Mouse (Mus musculus): ENCODE measurements around the gene Insig2. TPM values are rescaled to one million over a fixed set of nuclear protein-coding genes. Genes with fewer than 3 reads are reported as not detected.
A peak's percentile ranks its signal among the peaks of the same experiment; 100 is the strongest.

Gene Insig2
- polyA plus RNA-seq, 1 experiment from 2014 or later: 16.0 TPM

GRCm38 (mm10) chr1:121333986-121334703 lies 1.8 kb upstream of the Insig2 start:
- no peak overlapping the region for H3K27ac ChIP-seq (ENCODE audit: low read depth)
- no peak overlapping the region for H3K4me2 ChIP-seq (ENCODE audit: low read length)
- no peak for DNase-seq (ENCODE audit: low spot score)
- no peaks in the 10 kb centered on the region for H3K27me3 ChIP-seq (replicated peaks; ENCODE audit: control insufficient read depth, insufficient read depth, low read length)
- no peaks in the 10 kb centered on the region for H3K4me1 ChIP-seq (replicated peaks; ENCODE audit: control insufficient read depth, insufficient read depth, low read length)
- H3K9me3 ChIP-seq (ENCODE audit: control insufficient read depth, low read length): no peaks in the 10 kb centered on the region
- H3K36me3 ChIP-seq (ENCODE audit: control insufficient read depth, insufficient read depth, low read length): no peaks in the 10 kb centered on the region; the same call in 1 of the 2 replicates
- 93% methylated on average over 4 of the region's 4 CpGs for WGBS
- no peak overlapping the region for H3K4me3 ChIP-seq (ENCODE audit: low read depth, low read length)
- H3K9ac ChIP-seq (ENCODE audit: low read length): no peak overlapping the region
- ATAC-seq (replicated peaks; ENCODE audit: low FRiP score, low TSS enrichment, low read depth): no peak

- H3K27ac ChIP-seq (ENCODE audit: low read depth): no peak overlapping the region
- no peaks in the 10 kb centered on the region for H3K27me3 ChIP-seq (replicated peaks; ENCODE audit: control insufficient read depth, insufficient read depth, low read length)
- H3K36me3 ChIP-seq (ENCODE audit: control insufficient read depth, insufficient read depth, low read length): no peaks in the 10 kb centered on the region; the same call in 1 of the 2 replicates
- ATAC-seq (replicated peaks; ENCODE audit: low FRiP score, low TSS enrichment, low read depth) (no peak), DNase-seq (ENCODE audit: low spot score) (no peak)
- H3K4me1 ChIP-seq (replicated peaks; ENCODE audit: control insufficient read depth, insufficient read depth, low read length): 0 out of 2 replicates have a peak, but pooled peaks cover 10% of the 10 kb centered on the region
- no peak overlapping the region for H3K4me3 ChIP-seq (ENCODE audit: low read depth, low read length)
- no peak overlapping the region for H3K4me2 ChIP-seq (ENCODE audit: low read length)
- H3K9me3 ChIP-seq (ENCODE audit: control insufficient read depth, low read length): no peaks in the 10 kb centered on the region
- no peak overlapping the region for H3K9ac ChIP-seq (ENCODE audit: low read length)
- 95% methylated on average over 2 of the region's 2 CpGs for WGBS
These were observed 1.8 kb downstream of the Insig2 start for GRCm38 (mm10) chr1:121330621-121331020.

GRCm38 (mm10) chr1:121329391-121329790 lies 3.0 kb downstream of the Insig2 start:
- Histone ChIP-seq H3K9ac (ENCODE audit: low read length) (no peak overlapping the region), H3K4me1 (replicated peaks; ENCODE audit: control insufficient read depth, insufficient read depth, low read length) (0 out of 2 replicates have a peak, but pooled peaks cover 10% of the 10 kb centered on the region), H3K36me3 (ENCODE audit: control insufficient read depth, insufficient read depth, low read length) (no peaks in the 10 kb centered on the region; the same call in 1 of the 2 replicates), H3K4me3 (ENCODE audit: low read depth, low read length) (no peak overlapping the region), H3K27me3 (replicated peaks; ENCODE audit: control insufficient read depth, insufficient read depth, low read length) (no peaks in the 10 kb centered on the region), H3K27ac (ENCODE audit: low read depth) (no peak overlapping the region), H3K4me2 (ENCODE audit: low read length) (no peak overlapping the region), H3K9me3 (ENCODE audit: control insufficient read depth, low read length) (no peaks in the 10 kb centered on the region)
- ATAC-seq (replicated peaks; ENCODE audit: low FRiP score, low TSS enrichment, low read depth): no peak
- WGBS: 83% methylated on average over 2 of the region's 2 CpGs
- DNase-seq (ENCODE audit: low spot score): no peak

GRCm38 (mm10) chr1:121328193-121328555 lies 4.2 kb downstream of the Insig2 start:
- DNase-seq (ENCODE audit: low spot score): no peak
- 3% methylated on average over 7 of the region's 7 CpGs for WGBS
- peak overlapping the region; percentile 58 for H3K27ac ChIP-seq (ENCODE audit: low read depth)

GRCm38 (mm10) chr1:121327344-121328192 lies 4.8 kb downstream of the Insig2 start:
- Histone ChIP-seq H3K36me3 (ENCODE audit: control insufficient read depth, insufficient read depth, low read length) (no peaks in the 10 kb centered on the region; the same call in 1 of the 2 replicates), H3K4me1 (replicated peaks; ENCODE audit: control insufficient read depth, insufficient read depth, low read length) (0 out of 2 replicates have a peak, but pooled peaks cover 10% of the 10 kb centered on the region), H3K27me3 (replicated peaks; ENCODE audit: control insufficient read depth, insufficient read depth, low read length) (no peaks in the 10 kb centered on the region), H3K27ac (ENCODE audit: low read depth) (peak overlapping the region; percentile 58), H3K4me3 (ENCODE audit: low read depth, low read length) (peak overlapping the region; percentile 77), H3K9me3 (ENCODE audit: control insufficient read depth, low read length) (no peaks in the 10 kb centered on the region), H3K9ac (ENCODE audit: low read length) (peak overlapping the region; percentile 55), H3K4me2 (ENCODE audit: low read length) (peak overlapping the region; percentile 75)
- 1% methylated on average over 55 of the region's 55 CpGs for WGBS
- ATAC-seq (replicated peaks; ENCODE audit: low FRiP score, low TSS enrichment, low read depth) (peak; percentile 98), DNase-seq (ENCODE audit: low spot score) (peak; percentile 90)

More at GRCm38 (mm10) chr1:121328193-121328555, 4.2 kb downstream of the Insig2 start:
- Histone ChIP-seq H3K4me1 (replicated peaks; ENCODE audit: control insufficient read depth, insufficient read depth, low read length) (0 out of 2 replicates have a peak, but pooled peaks cover 10% of the 10 kb centered on the region), H3K4me2 (ENCODE audit: low read length) (peak overlapping the region; percentile 75), H3K9me3 (ENCODE audit: control insufficient read depth, low read length) (no peaks in the 10 kb centered on the region), H3K27me3 (replicated peaks; ENCODE audit: control insufficient read depth, insufficient read depth, low read length) (no peaks in the 10 kb centered on the region), H3K36me3 (ENCODE audit: control insufficient read depth, insufficient read depth, low read length) (no peaks in the 10 kb centered on the region; the same call in 1 of the 2 replicates), H3K4me3 (ENCODE audit: low read depth, low read length) (peak overlapping the region; percentile 77), H3K9ac (ENCODE audit: low read length) (peak overlapping the region; percentile 55)
- peak; percentile 75 for ATAC-seq (replicated peaks; ENCODE audit: low FRiP score, low TSS enrichment, low read depth)

- H3K4me2 ChIP-seq (ENCODE audit: low read length): peak overlapping the region; percentile 75
- ATAC-seq (replicated peaks; ENCODE audit: low FRiP score, low TSS enrichment, low read depth) (no peak), DNase-seq (ENCODE audit: low spot score) (no peak)
- WGBS: 22% methylated on average over 18 of the region's 18 CpGs
- no peaks in the 10 kb centered on the region for H3K27me3 ChIP-seq (replicated peaks; ENCODE audit: control insufficient read depth, insufficient read depth, low read length)
- no peak overlapping the region for H3K27ac ChIP-seq (ENCODE audit: low read depth)
- H3K4me1 ChIP-seq (replicated peaks; ENCODE audit: control insufficient read depth, insufficient read depth, low read length): 0 out of 2 replicates have a peak, but pooled peaks cover 10% of the 10 kb centered on the region
- H3K4me3 ChIP-seq (ENCODE audit: low read depth, low read length): peak overlapping the region; percentile 77
- no peaks in the 10 kb centered on the region for H3K9me3 ChIP-seq (ENCODE audit: control insufficient read depth, low read length)
- H3K36me3 ChIP-seq (ENCODE audit: control insufficient read depth, insufficient read depth, low read length): no peaks in the 10 kb centered on the region; the same call in 1 of the 2 replicates
- H3K9ac ChIP-seq (ENCODE audit: low read length): peak overlapping the region; percentile 55
These were observed 5.6 kb downstream of the Insig2 start for GRCm38 (mm10) chr1:121326591-121327343.

GRCm38 (mm10) chr1:121323501-121323900 lies 8.9 kb downstream of the Insig2 start:
- ATAC-seq (replicated peaks; ENCODE audit: low FRiP score, low TSS enrichment, low read depth) (no peak), DNase-seq (ENCODE audit: low spot score) (no peak)
- Histone ChIP-seq H3K27me3 (replicated peaks; ENCODE audit: control insufficient read depth, insufficient read depth, low read length) (no peaks in the 10 kb centered on the region), H3K4me3 (ENCODE audit: low read depth, low read length) (no peak overlapping the region), H3K4me1 (replicated peaks; ENCODE audit: control insufficient read depth, insufficient read depth, low read length) (0 out of 2 replicates have a peak, but pooled peaks cover 10% of the 10 kb centered on the region), H3K9me3 (ENCODE audit: control insufficient read depth, low read length) (no peaks in the 10 kb centered on the region), H3K36me3 (ENCODE audit: control insufficient read depth, insufficient read depth, low read length) (peaks cover under 1% of the 10 kb centered on the region; the same call in 1 of the 2 replicates), H3K4me2 (ENCODE audit: low read length) (no peak overlapping the region), H3K27ac (ENCODE audit: low read depth) (no peak overlapping the region), H3K9ac (ENCODE audit: low read length) (no peak overlapping the region)
- 60% methylated on average over 4 of the region's 4 CpGs for WGBS
